Mouse (Mus musculus): ENCODE results near the gene Srsf12. TPM values are rescaled to one million over a fixed set of nuclear protein-coding genes. Genes with fewer than 3 reads are reported as not detected.
A peak's percentile ranks its signal among the peaks of the same experiment; 100 is the strongest.

Srsf12 gene
- total RNA-seq (2021): under 1 TPM; 0.18 to 0.29 TPM

DNA sequence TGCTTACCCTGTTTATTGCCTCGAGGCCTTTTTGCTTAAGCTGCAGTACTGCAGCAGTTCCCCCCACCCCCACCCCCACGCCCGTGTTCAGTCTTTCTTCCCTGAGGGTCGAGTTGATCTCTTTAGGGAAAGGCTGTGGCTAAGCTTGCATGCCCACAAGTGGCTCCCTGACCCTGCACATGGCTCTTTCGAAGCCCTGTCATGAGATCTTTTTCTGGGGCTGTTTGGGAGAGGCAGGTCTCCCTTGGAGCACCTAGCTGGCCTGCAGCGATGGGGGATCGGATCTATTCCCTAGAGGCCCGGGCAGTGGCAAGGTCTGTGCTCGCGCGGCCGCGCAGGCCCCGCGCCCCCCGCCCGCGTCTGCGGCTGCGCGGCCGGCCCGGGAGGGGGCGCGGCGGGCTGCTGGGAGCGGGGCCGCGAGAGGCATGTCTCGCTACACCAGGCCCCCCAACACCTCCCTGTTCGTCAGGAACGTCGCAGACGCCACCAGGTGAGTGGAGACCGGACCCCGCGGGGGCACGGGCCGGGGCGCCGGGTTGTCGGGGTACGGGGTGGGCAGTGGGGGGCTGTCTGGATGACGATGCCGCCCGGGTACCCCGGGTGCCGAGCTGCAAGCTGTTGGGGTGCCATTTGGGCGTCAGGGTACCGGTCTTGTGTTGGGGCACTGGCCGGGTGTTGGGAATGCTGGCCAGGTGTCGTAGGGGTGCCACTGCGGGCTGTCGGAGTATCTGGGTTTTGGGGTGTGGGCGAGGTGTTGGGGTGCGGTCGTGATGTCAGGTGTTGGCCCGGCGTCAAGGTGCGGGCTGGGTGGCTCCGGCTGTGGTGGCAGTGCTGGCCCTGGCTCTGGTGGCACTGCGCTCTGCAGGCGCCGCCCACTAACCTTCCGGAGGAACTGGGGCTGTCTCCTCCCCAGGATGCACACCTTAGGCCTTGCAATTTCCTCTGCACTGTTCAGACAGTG, at the start of gene Srsf12:
TSS of gene Srsf12 (plus strand) at position 111 of the 961 bp plus-strand sequence.
- peak; percentile 16 for DNase-seq

DNA sequence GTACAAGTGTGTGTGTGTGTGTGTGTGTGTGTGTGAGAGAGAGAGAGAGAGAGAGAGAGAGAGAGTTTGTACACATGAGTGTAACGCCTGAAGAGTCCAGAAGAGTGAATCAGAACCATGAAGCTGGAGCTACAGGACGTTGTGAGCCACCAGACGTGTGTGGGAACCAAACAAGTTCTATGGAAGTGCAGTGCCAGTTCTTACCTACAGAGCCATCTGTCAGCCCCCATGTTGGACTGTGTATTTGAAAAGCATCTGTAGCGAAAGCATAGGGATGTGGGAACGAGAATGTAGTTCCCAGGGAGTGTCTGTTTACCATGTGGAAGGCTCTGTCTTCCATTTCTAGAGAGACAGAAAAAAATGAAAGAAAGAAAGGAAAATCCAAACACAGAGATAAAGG, 25.3 kb upstream of the Srsf12 start:
- DNase-seq: no peak

DNA sequence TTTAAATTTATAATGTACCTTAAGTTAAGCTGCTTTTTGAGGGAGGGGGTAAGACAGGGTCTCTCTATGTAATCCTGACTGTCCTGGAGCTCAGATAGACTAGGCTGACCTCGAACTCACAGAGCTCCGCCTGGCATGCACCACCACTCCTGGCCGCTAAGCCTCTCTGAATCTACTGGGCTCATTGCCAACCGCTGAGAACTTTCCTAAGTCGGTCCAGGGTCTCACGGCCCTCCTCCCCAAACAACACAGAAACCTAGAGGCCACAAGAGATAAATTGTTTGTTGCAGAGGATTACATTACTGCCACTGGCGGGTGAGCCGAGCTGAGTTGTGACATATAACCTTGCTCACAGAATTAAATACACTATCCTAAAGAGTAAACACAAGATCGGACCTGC, 20.6 kb upstream of the Srsf12 start:
- peak; percentile 58 for DNase-seq

DNA sequence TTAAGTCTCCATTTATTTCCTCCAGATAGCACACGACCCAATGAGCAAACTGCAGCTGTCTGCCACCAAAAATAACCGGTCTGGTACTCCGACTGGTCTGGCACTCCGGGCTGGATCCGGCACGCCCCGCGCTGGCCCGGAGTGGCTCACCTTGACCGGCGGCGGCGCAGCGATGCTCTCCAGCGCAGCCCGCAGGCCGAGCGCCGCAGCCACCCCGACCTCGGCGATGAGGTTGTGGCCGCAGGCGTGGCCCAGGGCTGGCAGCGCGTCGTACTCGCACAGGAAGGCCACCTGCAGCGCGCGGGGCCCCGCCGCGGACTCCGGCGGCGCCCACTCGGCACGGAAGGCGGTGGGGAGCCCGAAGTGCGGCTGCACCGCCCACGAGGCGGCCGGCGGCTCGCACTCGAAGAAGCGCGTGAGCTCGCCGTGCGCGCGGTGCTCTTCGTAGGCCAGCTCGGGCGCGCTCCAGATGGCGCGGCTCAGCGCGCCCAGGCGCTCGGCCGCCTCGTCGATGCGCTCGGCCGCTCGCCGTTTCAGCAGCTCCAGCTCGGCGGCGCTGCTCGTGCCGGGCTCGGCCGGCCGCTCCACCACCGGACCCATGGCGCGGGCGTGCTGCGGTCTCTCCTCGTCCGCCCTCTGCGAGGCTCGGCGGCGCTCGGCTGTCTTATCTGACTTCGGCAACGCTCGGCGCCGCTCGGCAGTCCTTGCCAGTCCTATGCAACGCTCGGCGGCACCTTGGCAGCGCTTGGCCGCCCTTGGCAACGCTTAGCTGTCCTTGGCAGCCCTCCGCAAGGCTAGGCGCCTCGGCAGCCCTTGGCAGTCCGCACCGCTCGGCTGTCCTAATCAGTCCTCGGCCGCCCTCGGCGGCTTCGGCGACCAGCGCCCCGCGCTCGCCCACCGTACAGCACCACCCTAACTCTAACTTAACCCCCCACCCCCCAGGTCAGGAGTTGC, 19.7 kb upstream of the Srsf12 start:
- peak; percentile 92 for DNase-seq

DNA sequence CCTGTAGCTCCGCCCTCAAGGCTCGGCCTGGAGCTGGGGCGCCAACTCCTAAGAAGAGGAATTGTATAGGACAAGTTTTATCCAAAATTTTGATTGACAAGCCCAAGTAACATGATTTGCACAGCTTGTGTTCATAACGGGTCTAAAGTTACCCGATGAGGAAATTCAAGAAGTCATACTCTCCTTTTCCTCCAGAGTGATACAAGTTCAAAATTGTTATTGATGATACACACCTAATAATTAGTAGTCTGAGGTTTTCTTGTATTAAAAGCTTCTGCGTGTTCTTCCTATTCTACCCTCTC, 19.1 kb upstream of the Srsf12 start, which contains the start of gene Pm20d2:
TSS of gene Pm20d2 (minus strand) at position 3 of the 302 bp plus-strand sequence.
- DNase-seq: no peak

DNA sequence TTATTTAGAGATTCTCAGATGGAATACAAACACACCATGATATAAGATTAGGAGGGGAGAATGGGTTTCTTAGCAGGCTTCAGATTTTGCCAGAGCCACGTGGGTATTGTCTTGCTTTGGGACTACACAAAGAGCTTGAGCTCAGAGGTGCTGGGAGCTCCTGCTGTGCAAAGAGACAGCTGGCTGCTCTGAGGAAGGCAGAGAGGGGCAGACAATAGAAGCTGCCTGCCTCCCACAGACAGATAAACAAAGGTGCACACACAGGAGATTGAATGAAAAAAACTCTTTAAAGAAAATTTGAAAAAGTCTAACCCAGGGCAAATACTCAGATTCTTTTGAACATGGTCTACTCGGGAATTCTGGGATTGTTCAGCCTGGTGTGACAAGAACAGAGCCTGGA, 10.7 kb upstream of the Srsf12 start:
- DNase-seq: no peak

DNA sequence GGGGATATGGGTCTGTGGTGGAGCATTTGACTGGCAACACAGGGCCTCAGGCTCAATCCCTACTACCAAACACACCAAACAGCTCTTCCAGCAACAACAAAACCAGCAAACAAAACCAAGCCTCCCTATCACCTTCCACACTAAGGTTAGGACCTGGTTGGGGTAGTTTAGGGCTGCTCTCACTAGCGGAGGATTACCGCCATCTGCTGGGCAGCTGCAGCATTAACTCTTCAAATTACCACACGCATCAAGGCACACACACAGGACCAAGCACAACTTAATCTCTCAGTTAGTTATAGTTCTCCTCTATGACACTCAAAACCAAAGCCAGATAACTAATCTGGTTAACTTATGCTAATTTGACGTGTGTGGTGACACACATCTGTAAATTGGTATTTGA, 4.1 kb upstream of the Srsf12 start:
- DNase-seq: peak; percentile 64

DNA sequence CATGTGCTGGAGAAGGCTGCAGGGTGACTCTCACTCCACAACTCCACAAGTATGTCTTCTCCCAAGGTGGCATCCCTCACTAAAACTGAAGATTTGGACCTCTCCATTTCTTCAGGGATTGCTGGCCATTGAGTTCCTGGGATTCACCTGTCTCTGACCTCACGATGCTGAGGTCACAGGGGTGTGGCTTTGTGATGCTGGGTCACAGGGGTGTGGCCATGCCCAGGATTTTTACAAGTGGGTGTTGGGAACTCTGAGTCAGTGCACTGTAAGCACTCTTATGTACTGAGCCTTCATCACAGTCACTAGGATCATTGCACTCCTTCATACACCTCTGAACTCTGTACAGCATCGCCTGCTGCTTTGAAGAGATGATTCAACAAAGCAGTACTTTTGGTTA, 1.2 kb upstream of the Srsf12 start:
- no peak for DNase-seq

DNA sequence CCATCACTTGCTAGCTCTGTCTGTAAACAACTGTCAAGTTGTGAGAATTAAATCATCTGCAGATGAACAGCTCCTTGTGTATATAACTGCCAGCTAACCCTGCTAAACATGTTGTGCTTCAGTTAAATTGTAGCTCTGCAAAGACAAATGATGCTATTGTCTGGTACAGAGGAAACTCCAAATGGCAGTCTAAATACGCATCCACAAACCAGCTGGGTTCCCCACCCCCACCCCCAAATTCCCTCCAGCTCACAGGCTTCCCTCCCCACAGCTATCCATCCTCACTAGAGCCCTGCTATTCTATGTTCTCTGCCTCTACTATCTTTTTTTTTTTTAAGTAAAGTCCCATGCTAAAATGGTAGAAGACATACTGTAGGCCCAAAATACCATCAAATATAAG, 13.1 kb downstream of the Srsf12 start:
- no peak for DNase-seq

DNA sequence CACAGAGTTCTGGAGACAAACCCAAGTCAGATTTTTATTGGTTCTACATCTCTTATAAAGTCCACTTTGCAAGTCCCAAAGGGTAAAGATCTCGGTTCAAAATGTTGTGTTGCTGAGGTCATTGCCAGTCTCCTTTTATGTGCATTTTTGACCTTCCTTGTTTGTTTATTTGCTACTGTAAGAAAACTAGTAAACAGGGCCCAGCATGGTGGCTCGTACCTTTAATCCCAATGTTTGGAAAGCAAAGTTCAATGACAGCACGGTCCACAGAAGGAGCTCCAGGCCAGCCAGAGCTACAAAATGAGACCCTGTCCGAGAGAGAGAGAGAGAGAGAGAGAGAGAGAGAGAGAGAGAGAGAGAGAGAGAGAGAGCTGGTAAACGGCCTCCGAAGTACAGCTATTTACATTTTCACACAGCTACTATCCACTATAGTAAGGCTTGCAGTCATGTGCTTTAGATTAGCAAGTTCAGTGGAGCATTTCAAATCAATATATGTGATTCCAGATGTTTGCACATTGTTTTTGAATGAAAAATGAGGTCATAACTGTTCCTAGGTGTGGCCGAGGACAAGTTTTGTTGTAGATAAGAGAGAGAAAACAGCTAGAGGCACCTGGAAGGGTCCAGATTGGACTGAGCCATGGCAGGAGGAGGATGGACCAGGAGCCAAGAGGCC, 15.3 kb downstream of the Srsf12 start:
- DNase-seq: no peak

DNA sequence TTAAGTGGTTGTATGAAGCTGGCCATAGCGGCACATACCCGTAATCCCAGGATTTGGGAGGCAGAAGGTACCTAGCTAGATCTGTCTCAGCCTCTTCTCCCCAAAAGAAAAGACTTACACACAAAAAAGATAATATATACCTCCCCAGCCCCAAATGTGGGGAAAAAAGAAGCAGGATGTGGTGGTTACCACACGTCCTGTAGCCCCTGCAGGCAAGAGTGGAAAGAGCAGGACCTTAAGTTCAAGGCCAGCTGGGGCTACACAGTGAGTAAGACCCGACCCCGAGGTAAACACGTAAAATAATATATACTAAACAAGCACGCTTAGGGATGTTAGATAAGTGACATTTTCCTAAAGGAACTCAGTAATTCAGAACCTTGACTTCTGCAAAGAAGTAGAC, 18.4 kb downstream of the Srsf12 start:
- no peak for DNase-seq

DNA sequence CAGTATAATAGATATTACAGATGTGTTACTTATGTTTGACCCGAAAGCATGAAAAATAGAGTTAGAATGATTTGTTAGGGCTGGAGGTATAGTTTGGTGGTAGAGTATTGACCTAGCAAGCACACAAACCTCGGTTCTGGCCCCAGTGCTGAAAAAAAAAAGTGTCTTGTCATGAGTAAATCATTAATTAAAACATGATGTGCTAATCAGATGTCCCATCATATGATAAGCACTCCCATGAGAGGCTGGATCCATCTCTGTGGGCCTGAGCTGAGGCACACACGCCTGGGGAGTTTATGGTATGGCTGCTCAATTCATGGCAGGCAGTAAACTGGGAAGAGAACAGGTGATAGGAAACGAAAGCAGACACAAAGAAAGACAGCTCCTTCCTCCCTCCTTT, 20.8 kb downstream of the Srsf12 start:
- DNase-seq: no peak

DNA sequence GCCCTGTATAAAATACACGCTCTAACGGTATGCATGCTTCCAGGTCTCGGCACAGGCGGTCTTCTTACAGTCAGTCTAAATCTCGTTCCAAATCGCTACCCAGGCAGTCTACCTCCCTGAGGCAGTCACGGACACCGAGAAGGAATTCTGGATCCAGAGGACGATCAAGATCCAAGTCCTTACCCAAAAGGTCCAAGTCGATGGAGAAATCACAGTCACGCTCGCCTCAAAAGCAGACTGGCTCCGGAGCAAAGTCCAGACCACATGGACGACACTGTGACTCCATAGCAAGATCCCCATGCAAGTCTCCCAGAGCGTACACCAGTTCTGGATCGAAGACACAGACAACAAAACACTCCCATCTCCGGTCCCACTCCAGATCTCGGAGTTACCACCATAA, 22.1 kb downstream of the Srsf12 start:
- no peak for DNase-seq

DNA sequence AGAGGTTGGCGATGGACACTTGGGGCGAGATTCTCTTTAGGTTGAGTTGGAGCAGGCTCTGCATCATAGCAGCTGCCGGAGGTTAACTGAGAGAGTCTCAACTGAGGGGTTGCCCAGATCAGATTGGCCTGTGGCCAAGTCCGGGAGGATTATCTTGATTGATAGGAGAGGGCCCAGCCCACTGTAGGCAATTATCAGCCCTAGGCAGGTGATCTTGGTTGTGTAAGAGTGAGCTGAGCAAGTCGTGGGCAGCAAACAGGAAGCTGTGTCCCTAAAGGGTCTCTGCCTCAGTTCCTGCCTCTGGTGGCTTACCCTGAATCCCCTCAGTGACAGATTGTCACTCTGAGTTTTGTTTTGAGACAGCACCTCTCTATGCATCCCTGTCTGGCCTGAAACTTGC, 33.7 kb downstream of the Srsf12 start:
- peak; percentile 22 for DNase-seq

DNA sequence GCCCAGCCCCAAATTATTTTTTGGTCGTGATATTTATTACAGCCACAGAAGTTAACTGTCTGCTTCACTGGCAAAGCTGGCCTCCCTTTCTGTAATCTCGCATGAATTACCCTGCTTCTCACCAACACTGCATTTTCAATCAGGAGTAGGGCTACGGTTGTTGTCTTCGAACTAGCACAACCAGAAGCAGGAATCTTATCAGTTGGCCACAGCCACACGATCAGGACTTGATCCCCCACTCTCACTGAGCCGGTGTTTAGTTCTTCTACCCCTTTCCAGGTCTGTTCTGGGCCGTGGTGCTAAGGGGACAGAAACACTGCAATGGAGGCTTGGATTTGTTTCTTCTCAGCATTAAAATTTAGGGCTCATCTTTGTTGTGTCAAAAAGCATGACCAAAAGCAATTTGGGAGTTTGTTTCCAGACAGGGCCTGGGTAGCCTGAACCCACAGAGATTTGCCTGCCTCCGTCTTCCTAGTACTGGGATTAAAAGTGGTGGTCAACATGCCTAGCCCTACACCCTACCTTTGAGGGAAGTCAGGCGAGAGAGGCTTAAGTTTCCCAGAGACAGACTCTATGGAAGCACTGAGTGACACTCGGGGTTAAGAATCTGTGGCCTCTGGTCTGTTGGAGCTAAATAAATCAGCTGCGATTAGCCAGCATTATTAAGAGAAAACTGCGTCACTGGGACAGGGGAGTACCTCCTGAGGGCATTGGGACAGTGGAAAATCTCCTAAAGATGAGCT, 34.4 kb downstream of the Srsf12 start:
- DNase-seq: no peak

DNA sequence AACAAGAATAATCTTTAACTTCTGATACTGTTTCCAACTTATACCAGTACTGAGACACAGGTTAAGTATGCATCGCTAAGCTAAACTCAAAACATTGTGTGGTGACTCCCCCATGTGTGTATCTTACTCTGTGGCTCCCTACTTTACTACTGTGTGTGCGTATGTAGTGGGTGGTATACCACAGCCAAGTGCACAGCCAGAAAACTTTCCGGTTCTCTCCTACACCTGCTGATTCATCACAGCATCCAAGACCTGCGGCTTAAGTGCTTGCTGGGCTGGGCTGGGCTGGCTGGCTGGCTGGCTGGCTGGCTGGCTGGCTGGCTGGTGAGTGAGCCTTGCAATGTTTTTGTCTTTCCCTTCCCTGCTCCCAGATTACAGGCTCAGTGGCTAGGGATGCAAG, 35.1 kb downstream of the Srsf12 start:
- DNase-seq: no peak

DNA sequence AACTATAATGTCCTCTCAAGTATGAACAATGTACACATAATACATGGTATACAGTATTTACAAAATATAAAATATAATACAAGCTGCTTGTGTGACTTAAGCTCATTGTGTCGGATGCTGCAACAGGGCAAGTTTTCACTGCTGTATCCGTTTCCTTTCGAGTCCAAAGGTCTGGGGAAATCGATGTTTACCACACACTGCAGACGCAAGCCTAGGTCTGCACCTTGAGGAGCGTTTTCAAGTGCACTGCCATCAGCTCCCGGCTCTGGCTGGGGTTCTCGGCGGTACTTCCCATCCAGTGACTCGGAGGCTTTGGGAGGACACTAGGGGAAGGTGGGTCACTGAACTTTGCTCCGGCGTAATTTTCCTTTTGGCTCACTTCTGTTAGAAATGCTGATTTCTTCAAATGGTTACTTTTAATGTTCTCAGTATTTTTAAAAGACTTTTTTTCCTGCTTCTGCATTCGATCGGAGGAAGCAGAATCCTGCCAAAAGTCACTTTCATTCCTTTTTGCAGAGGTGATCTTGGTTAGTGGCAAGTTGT, 37.1 kb downstream of the Srsf12 start:
- DNase-seq: no peak

DNA sequence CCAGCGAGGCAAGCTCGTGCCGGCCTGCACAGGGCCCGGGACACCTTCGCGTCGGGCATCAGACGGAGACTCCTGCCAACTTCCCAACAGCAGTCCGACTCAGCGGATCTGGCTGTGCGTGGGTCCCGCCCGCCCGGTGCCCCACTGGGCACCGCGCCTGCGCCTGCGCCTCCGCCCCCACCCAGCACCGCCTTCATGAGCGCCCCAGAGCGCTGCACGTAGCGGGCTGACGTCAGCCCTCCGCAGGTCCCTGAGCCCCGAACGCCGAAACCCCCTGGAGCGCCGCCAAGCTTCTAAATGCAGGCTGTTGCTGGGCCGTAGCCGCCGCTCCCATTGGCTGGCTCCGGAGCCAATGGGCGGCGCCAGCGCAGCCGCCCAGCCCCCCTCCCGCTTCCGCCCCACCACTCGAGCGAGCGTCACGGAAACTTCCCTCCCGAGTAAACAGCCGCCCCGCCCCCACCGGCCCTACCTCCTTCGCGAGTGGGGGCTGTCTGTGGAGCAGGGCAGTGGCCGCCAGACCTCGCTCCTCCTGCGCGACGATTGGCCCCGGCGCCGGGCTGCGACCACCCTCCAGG, 38.8 kb downstream of the Srsf12 start:
- peak; percentile 100 for DNase-seq

DNA sequence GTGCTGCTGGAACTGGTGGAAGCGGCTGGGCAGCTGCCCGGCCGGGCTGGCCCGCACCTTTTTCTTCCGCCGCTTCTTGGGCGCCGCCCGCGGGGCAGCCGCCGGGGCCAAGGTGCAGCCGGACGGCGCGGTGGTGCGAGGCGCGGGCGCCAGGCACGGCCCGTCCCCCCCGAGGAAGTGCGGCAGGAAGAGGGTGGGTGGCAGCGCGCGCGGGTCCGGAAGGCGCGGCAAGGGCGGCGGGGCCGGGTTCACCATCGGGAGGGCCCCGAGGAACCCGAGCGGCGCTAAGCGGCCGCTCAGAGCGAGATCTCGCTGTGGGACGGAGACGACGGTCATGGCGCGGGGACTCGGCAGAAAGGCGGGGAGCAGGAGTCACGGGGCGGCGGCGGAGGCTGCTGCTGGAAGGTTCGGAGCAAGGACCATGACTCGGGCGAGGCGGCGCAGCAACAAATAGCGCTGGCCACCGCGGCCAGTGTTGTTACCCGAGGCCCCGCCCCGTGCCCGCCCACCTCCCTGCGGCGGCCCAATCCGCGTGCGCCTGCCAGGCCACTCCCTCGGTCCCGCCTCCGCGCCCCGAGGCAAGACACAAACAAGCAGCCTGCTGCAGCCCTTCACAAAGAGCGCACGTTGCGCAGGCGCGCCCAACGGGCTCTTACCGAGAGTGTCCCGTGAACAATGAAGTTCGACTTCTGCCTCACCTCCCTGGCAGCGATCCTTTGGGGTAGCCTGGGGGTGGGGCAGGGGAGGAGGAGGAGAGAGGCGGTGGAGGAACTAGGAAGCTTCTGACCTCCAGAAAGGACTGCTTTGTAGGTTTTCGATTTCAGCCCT, 39.5 kb downstream of the Srsf12 start:
- DNase-seq: peak; percentile 99

DNA sequence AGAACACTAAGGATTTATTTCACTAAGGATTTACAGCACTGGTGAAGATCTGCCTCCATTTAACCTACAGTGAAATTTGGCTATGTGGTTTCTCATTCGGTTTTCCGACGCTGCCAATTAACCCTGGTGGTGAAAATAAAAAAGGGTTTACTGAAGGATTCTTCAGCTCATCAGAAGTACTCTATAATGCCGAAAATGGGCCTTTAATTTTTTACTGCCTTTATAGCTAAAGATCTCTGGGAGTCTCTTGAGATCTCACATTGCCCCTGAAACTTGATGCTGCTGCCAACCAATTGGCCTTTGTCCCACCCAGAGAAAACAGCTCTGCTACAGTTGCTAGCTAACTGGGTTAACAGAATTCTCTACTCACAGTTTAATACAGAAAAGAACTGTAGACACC, 40.1 kb downstream of the Srsf12 start:
- peak; percentile 24 for DNase-seq

Data from heart, postnatal 4 days (tissue).